Mouse (Mus musculus) bone marrow macrophage, adult 2 months (primary cell): ENCODE results near the gene Lnpk.

Source experiments
- CTCF ChIP-seq: IDR thresholded peaks from 2 replicates; pipeline ENCODE4 v1.5.1; 2012; ENCODE audit warnings: low read depth, mild to moderate bottlenecking, low read length, moderate library complexity
- POLR2A ChIP-seq: IDR thresholded peaks from 2 replicates; pipeline ENCODE4 v1.6.1; 2012; ENCODE audit warnings: mild to moderate bottlenecking, low read depth, low read length, borderline replicate concordance

DNA sequence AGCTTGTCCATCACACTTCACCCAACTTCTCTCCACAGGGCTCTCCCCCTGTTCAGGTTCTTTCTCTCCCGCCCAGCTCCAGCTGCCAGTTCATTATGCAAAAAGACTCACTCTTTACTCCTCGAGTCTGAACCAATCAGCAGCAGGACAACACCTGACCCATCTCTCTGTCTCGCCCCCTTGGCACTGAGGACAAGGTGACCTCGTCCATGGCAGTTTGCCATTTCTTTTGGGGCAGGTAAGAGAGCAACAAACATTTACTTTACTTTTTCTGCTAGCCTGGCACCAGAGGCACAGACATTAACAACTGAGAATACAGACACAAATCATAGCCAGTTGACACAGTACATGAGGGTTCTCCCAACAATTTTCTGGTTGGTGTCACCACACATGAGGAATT is 8.8 kb downstream of the Lnpk start:
- TF ChIP-seq CTCF, result no peak
- TF ChIP-seq POLR2A, result no peak
